10 mouse cellular contexts compared by ENCODE assay signal in genomic region chr12:79796260-79796659, GRCm38 (mm10).
A peak's percentile ranks its signal among the peaks of the same experiment; 100 is the strongest.
DNase-seq lines count a peak whose midpoint lies in the region; ATAC-seq and TF ChIP-seq lines count a peak whose summit lies in the region.
"Had no signal": no experiment of that assay in that cellular context is flagged by ENCODE, and none has a peak within 500 bp of the region (broad histone marks: within the 10 kb centered on the region; RNA-seq: fewer than 3 reads in every experiment).

No protein-coding gene starts in this region.

- H3K4me3 ChIP-seq in gastrocnemius, adult 2 months, result no peak overlapping the region
- no peak overlapping the region for H3K4me3 ChIP-seq in hindbrain, embryonic 13.5 days
- no peak overlapping the region for H3K4me3 ChIP-seq in midbrain, embryonic 16.5 days (ENCODE audit: low read depth, low read length)
- H3K4me3 ChIP-seq: forebrain, embryonic 15.5 days had no signal

- peak; percentile 33 for DNase-seq in gastrocnemius, adult 2 months
- DNase-seq in gastrocnemius, postnatal 4 days (ENCODE audit: low spot score in 2 of 2), result no peak
- peak; percentile 69 to 84 for DNase-seq in heart, adult 9 months (ENCODE audit: low spot score in 2 of 2)
- DNase-seq in kidney, adult 9 months, result peak; percentile 77
- peak; percentile 73 for DNase-seq in lung, postnatal 25 days (ENCODE audit: low spot score)
- DNase-seq in urinary bladder, adult 18-20 months (ENCODE audit: low spot score in 2 of 2), result no peak

- WGBS in hindbrain, embryonic 13.5 days, result 57% methylated on average over 6 of the region's 6 CpGs
- WGBS in midbrain, embryonic 16.5 days, result 73% methylated on average over 6 of the region's 6 CpGs

- peak overlapping the region; percentile 53 for H3K27ac ChIP-seq in gastrocnemius, adult 2 months
- no peak overlapping the region for H3K27ac ChIP-seq in hindbrain, embryonic 13.5 days
- H3K27ac ChIP-seq in midbrain, embryonic 16.5 days (ENCODE audit: low read length), result no peak overlapping the region
- H3K27ac ChIP-seq: forebrain, embryonic 15.5 days had no signal

- no peaks in the 10 kb centered on the region for H3K27me3 ChIP-seq in hindbrain, embryonic 13.5 days
- no peaks in the 10 kb centered on the region for H3K27me3 ChIP-seq in midbrain, embryonic 16.5 days (ENCODE audit: control insufficient read depth, insufficient read depth, low read depth, low read length)
- H3K27me3 ChIP-seq: forebrain, embryonic 15.5 days; Patski had no signal

- no peaks in the 10 kb centered on the region for H3K36me3 ChIP-seq in hindbrain, embryonic 13.5 days
- H3K36me3 ChIP-seq in midbrain, embryonic 16.5 days (ENCODE audit: control insufficient read depth, insufficient read depth, low read length), result no peaks in the 10 kb centered on the region
- H3K36me3 ChIP-seq: forebrain, embryonic 15.5 days had no signal

- ATAC-seq in hindbrain, embryonic 13.5 days (ENCODE audit: low FRiP score), result no peak
- ATAC-seq in midbrain, embryonic 16.5 days, result no peak
- ATAC-seq: forebrain, embryonic 15.5 days; Patski had no signal

- H3K4me1 ChIP-seq in hindbrain, embryonic 13.5 days (replicated peaks), result no peaks in the 10 kb centered on the region; the same call in 1 of the 2 replicates
- H3K4me1 ChIP-seq in midbrain, embryonic 16.5 days (ENCODE audit: control insufficient read depth, insufficient read depth, low read length), result no peaks in the 10 kb centered on the region
- H3K4me1 ChIP-seq: forebrain, embryonic 15.5 days had no signal

- no peak overlapping the region for H3K4me2 ChIP-seq in hindbrain, embryonic 13.5 days
- no peak overlapping the region for H3K4me2 ChIP-seq in midbrain, embryonic 16.5 days (ENCODE audit: low read length)
- H3K4me2 ChIP-seq: forebrain, embryonic 15.5 days had no signal

- no peak overlapping the region for H3K9ac ChIP-seq in hindbrain, embryonic 13.5 days
- no peak overlapping the region for H3K9ac ChIP-seq in midbrain, embryonic 16.5 days (ENCODE audit: low read depth, low read length)
- H3K9ac ChIP-seq: forebrain, embryonic 15.5 days had no signal

- intact Hi-C loops in gastrocnemius, adult 2 months (cut with DNase I), result loop anchor here (5.0 kb wide), 1 partner anchor 81 kb away; no protein-coding TSS in a partner anchor

- no peaks in the 10 kb centered on the region for H3K9me3 ChIP-seq in hindbrain, embryonic 13.5 days
- H3K9me3 ChIP-seq in midbrain, embryonic 16.5 days (replicated peaks; ENCODE audit: control insufficient read depth, low read length, poor library complexity, severe bottlenecking), result no peaks in the 10 kb centered on the region
- H3K9me3 ChIP-seq: forebrain, embryonic 15.5 days had no signal

- no peak for TF ChIP-seq CTCF in gastrocnemius, adult 2 months (IDR thresholded peaks at IDR 0.05)

Comparison
In these comparisons a context has a peak if more than half of its experiments do, and no peak if none do; other contexts are left out.
1. DNase-seq: peak in gastrocnemius, adult 2 months (single experiment), heart, adult 9 months (2 of 2), kidney, adult 9 months (single experiment) and lung, postnatal 25 days (single experiment); none in gastrocnemius, postnatal 4 days (0 of 2) and urinary bladder, adult 18-20 months (0 of 2).